Mouse (Mus musculus): ENCODE data around the gene Pimreg. TPM values are rescaled to one million over a fixed set of nuclear protein-coding genes. Genes with fewer than 3 reads are reported as not detected.

Pimreg gene
- polyA plus RNA-seq, 1 experiment = 1.8 TPM

DNA sequence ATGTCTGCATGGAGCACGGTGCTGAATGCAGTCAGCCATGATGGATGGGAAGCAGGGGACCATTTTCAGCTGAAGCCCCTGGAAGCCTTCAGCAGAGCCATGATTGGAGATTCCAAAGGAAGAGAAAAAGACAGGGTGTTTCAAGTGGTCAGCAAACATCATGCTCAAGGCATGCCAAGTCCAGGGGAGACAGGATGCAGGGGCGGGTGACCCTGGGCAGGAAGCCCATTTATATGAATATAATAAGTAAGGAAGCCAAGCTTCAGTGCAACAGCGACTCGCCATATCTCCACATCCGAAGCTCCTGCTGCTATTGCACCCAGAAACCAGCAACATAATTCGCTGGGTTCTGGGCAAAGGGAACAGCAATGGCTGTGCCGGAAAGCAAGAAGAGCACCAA lies 52.6 kb downstream of the Pimreg start:
- no peak for TF ChIP-seq CTCF (IDR thresholded peaks at IDR 0.05; ENCODE audit: insufficient read depth, low read length)
- no peak for TF ChIP-seq POLR2A (IDR thresholded peaks at IDR 0.05; ENCODE audit: borderline replicate concordance, extremely low read depth, low read depth, low read length)
- 39% methylated on average over 7 of the region's 7 CpGs for WGBS
- peak; percentile 26 for DNase-seq
- Histone ChIP-seq H3K4me1 (ENCODE audit: control insufficient read depth, insufficient read depth, low read length) (peaks cover 3% of the 10 kb centered on the region; the same call in 1 of the 2 replicates), H3K4me3 (replicated peaks; ENCODE audit: extremely low read depth, low read depth, low read length) (no peak overlapping the region)

DNA sequence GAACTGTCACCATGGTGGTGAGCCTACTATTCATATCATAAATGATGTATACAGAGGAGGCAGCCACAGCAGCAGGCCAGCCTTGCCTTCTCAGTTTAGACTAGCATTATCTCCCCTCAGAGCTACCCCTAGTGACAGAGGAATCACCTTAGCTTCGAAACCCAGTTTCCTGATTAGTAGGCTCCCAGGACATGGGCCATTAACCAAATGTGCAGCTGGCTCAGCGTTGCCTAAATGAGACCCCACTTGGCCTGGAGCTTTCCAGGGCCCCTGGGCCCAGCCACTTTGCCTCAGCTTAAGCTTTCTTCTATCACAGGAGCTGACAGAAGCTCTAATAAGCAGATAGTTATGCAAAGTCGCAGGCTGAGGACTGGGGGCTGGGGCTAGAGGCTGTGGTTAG lies 54.2 kb downstream of the Pimreg start:
- no peak for DNase-seq
- 71% methylated on average over 3 of the region's 3 CpGs for WGBS

More for the DNA sequence above, 54.2 kb downstream of the Pimreg start:
- no peak overlapping the region for H3K4me3 ChIP-seq (replicated peaks; ENCODE audit: extremely low read depth, low read depth, low read length)
- TF ChIP-seq CTCF (IDR thresholded peaks at IDR 0.05; ENCODE audit: insufficient read depth, low read length) = no peak
- TF ChIP-seq POLR2A (IDR thresholded peaks at IDR 0.05; ENCODE audit: borderline replicate concordance, extremely low read depth, low read depth, low read length) = no peak
- peaks cover 3% of the 10 kb centered on the region; the same call in 1 of the 2 replicates for H3K4me1 ChIP-seq (ENCODE audit: control insufficient read depth, insufficient read depth, low read length)

Other genes with a start within 250 kb of the Pimreg start
- gene Aipl1, start 4.5 kb upstream of the Pimreg start, polyA plus RNA-seq (2012; rRNA removed) = 0.08 and 0.11 TPM in 2 replicates
- 26.9 and 30.0 TPM in 2 replicates for gene Pitpnm3, start 93.7 kb downstream of the Pimreg start, polyA plus RNA-seq (2012; rRNA removed)
- gene Gm43951, start 164.8 kb downstream of the Pimreg start, polyA plus RNA-seq (2012; rRNA removed) = 0.20 and 0.32 TPM in 2 replicates
- 4.1 and 5.1 TPM in 2 replicates for gene 4933427D14Rik, start 165.4 kb downstream of the Pimreg start, polyA plus RNA-seq (2012; rRNA removed)
- gene Txndc17, start 165.5 kb downstream of the Pimreg start, polyA plus RNA-seq (2012; rRNA removed) = 36.0 and 53.8 TPM in 2 replicates
- gene Med31, start 173.6 kb downstream of the Pimreg start, polyA plus RNA-seq (2012; rRNA removed) = 7.5 and 9.5 TPM in 2 replicates
- gene Slc13a5, start 225.2 kb downstream of the Pimreg start, polyA plus RNA-seq (2012; rRNA removed) = not detected in 2 replicates